Mouse (Mus musculus) MEL (cell line): ENCODE data around the gene Ezh2.

Experiments used
- E2F4 ChIP-seq: IDR thresholded peaks from 2 replicates; pipeline ENCODE4 v1.6.1; 2011; ENCODE audit warnings: low read depth, low read length, improper control_type of control experiment, borderline replicate concordance
- EP300 ChIP-seq, 2 experiments: IDR thresholded peaks; 2 replicates each; pipeline ENCODE4 v1.6.1; 2011; ENCODE audit warnings: improper control_type of control experiment in 2 of 2, low read length in 2 of 2, low read depth in 1 of 2, mild to moderate bottlenecking in 1 of 2
- MYC ChIP-seq: IDR thresholded peaks from 2 replicates; pipeline ENCODE4 v1.6.1; 2011; ENCODE audit warnings: low read depth, mild to moderate bottlenecking, low read length, improper control_type of control experiment, moderate library complexity
- POLR2AphosphoS2 ChIP-seq: IDR thresholded peaks from 2 replicates; pipeline ENCODE4 v1.6.1; 2011; ENCODE audit warnings: low read length, improper control_type of control experiment
- RAD21 ChIP-seq: IDR thresholded peaks from 2 replicates; pipeline ENCODE4 v1.6.1; 2011; ENCODE audit warnings: mild to moderate bottlenecking, low read depth, low read length, improper control_type of control experiment
- ZC3H11A ChIP-seq: IDR thresholded peaks from 2 replicates; pipeline ENCODE4 v1.6.1; 2012; ENCODE audit warnings: low read depth, mild to moderate bottlenecking, inconsistent platforms, low read length, improper control_type of control experiment

GRCm38 (mm10) chr6:47525041-47525440 lies 70.1 kb downstream of the Ezh2 start:
- TF ChIP-seq RAD21 = no peak
- no peak for TF ChIP-seq EP300 (IDR thresholded peaks at IDR 0.05; ENCODE audit: low read depth in 1 of 2, low read length in 2 of 2)
- no peak for TF ChIP-seq MYC
- TF ChIP-seq ZC3H11A = no peak
- no peak for TF ChIP-seq E2F4
- TF ChIP-seq POLR2AphosphoS2 = no peak
